Mouse (Mus musculus) embryonic fibroblast, embryonic 13.5 days (primary cell): ENCODE measurements around the gene Capn15.

ENCODE experiments used
- CTCF ChIP-seq: IDR thresholded peaks from 2 replicates; pipeline ENCODE4 v1.5.1; 2011; ENCODE audit warnings: mild to moderate bottlenecking, control low read depth, low read length, moderate library complexity, borderline replicate concordance; ENCODE audit not compliant: insufficient read depth
- POLR2A ChIP-seq: IDR thresholded peaks from 2 replicates; pipeline ENCODE4 v1.6.1; 2011; ENCODE audit warnings: low read depth, mild to moderate bottlenecking, control low read depth, low read length, moderate library complexity

DNA sequence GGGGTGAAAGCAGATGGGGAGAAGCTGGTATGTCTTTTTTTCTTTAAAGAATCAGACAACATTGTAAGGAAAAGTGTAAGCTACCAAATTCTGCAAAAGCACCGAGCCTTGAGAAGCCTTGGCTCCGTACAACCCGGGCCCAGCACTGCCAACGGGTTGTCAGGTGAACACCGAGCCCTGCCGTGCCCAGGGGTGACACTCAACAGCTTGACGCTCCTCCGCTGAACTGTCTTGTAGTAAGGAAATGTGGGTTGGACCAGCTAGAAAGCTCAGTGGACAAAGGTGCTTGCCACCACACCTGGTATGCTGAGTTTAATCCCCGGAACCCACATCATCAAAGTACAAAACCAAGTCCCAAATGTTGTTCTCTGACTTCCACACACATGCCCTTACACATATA lies 39.1 kb upstream of the Capn15 start:
- TF ChIP-seq CTCF (no peak), POLR2A (no peak)
